Mouse (Mus musculus): ENCODE measurements at regions not wholly inside any gene's neighbourhood (a gene's known extent, or its start where the extent isn't known, plus 50 kb on each side); places are given as distances from the start of the nearest gene placed in this dataset.

DNA sequence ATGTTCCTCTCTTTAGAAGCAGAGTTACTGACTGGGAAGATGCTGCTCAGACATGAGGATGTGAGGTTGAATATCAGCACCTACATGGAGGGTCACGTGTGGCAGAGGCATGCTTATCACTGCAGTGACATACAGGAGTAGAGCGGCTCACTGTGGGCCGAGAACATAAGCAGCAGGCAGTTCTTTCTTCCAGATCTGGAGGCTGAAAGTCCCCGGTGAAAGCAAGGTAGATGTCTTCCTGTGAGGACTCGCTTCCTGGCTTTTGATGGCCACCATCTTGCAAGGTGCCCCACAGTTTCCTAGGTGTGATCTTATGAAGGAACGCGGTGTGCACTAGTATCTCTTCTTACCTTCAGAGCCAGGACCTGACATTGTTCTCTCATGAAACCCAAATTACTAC, 505.5 kb upstream of the Mki67 start:
- no peak for ATAC-seq (replicated peaks; ENCODE audit: low FRiP score, low TSS enrichment, low read depth)

DNA sequence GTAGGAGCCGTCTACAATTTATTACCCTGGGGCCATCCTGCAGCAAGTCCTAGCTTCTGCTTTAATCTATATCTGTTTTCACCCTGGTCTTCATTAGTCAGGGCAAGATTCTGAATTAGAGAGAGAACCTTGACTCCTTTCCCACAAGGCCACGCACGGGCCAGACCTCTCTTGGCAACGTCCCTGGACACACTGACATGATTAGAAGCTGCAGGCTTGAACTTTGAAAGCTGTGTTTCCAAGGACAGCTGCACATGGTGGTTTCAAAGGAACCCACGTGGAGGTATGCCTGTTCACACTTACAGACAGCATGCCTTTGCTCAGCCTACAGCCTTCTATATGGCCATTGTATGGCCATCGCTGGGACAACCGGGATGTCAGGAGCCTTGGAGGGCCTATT, 509.9 kb upstream of the Mki67 start:
- H3K4me3 ChIP-seq (ENCODE audit: low read depth, low read length): no peak overlapping the region
- no peaks in the 10 kb centered on the region for H3K9me3 ChIP-seq (ENCODE audit: control insufficient read depth, low read length)
- no peaks in the 10 kb centered on the region for H3K27me3 ChIP-seq (replicated peaks; ENCODE audit: control insufficient read depth, insufficient read depth, low read length)
- no peak overlapping the region for H3K9ac ChIP-seq (ENCODE audit: low read length)
- DNase-seq (ENCODE audit: low spot score) (no peak), ATAC-seq (replicated peaks; ENCODE audit: low FRiP score, low TSS enrichment, low read depth) (no peak)
- H3K4me1 ChIP-seq (replicated peaks; ENCODE audit: control insufficient read depth, insufficient read depth, low read length): no peaks in the 10 kb centered on the region
- 78% methylated on average over 7 of the region's 7 CpGs for WGBS
- no peak overlapping the region for H3K27ac ChIP-seq (ENCODE audit: low read depth)
- no peak overlapping the region for H3K4me2 ChIP-seq (ENCODE audit: low read length)
- H3K36me3 ChIP-seq (ENCODE audit: control insufficient read depth, insufficient read depth, low read length): no peaks in the 10 kb centered on the region

More for the DNA sequence above, 505.5 kb upstream of the Mki67 start:
- DNase-seq (ENCODE audit: low spot score): no peak
- 92% methylated on average over 7 of the region's 7 CpGs for WGBS
- Histone ChIP-seq H3K27me3 (replicated peaks; ENCODE audit: control insufficient read depth, insufficient read depth, low read length) (no peaks in the 10 kb centered on the region), H3K9ac (ENCODE audit: low read length) (no peak overlapping the region), H3K9me3 (ENCODE audit: control insufficient read depth, low read length) (no peaks in the 10 kb centered on the region), H3K27ac (ENCODE audit: low read depth) (no peak overlapping the region), H3K4me3 (ENCODE audit: low read depth, low read length) (no peak overlapping the region), H3K4me1 (replicated peaks; ENCODE audit: control insufficient read depth, insufficient read depth, low read length) (peaks cover 8% of the 10 kb centered on the region), H3K4me2 (ENCODE audit: low read length) (no peak overlapping the region), H3K36me3 (ENCODE audit: control insufficient read depth, insufficient read depth, low read length) (no peaks in the 10 kb centered on the region)

DNA sequence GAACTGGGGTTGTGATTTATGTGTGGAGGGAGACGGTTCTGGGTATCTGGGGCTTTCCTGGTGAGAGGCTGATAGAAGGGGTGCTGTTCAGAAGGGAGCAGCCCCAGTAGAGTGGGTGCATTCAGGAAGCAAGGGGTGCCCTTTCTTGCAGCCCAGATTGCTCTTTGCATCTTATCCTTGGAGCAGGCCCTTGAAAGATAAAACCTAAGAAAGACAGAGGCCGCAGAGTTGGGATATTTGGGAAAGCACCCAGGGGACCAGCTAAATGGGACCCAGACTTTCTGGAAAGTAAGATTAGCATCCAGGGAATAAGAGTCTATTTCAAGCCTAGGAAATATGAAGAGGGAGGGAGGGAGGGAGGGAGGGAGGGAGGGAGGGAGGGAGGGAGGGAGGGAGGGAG, 512.2 kb upstream of the Mki67 start:
- DNase-seq (ENCODE audit: low spot score): no peak
- Histone ChIP-seq H3K27ac (ENCODE audit: low read depth) (no peak overlapping the region), H3K4me1 (replicated peaks; ENCODE audit: control insufficient read depth, insufficient read depth, low read length) (no peaks in the 10 kb centered on the region), H3K9ac (ENCODE audit: low read length) (no peak overlapping the region), H3K27me3 (replicated peaks; ENCODE audit: control insufficient read depth, insufficient read depth, low read length) (no peaks in the 10 kb centered on the region), H3K4me2 (ENCODE audit: low read length) (no peak overlapping the region), H3K4me3 (ENCODE audit: low read depth, low read length) (no peak overlapping the region), H3K9me3 (ENCODE audit: control insufficient read depth, low read length) (no peaks in the 10 kb centered on the region), H3K36me3 (ENCODE audit: control insufficient read depth, insufficient read depth, low read length) (no peaks in the 10 kb centered on the region)
- ATAC-seq (replicated peaks; ENCODE audit: low FRiP score, low TSS enrichment, low read depth): no peak
- WGBS: 79% methylated on average over 2 of the region's 2 CpGs

DNA sequence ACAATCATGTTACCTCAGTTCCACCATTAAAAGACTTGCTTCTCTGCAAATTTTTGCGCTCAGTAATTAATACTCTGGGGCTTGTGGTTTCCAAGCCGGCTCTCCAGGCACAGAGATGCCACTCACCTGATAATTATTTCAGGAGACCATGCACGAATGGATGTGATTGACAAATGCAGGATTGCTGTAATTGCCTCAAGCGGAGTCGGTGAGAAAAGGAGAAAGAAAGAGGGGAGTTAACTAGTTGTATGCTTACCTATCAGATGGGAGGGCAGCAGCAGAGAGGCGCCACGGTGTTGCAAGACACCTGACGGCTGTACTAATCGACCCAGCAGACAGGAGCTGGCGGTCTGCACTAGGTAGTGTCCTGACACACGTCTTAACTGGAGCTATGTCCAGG, 513.4 kb upstream of the Mki67 start:
- no peaks in the 10 kb centered on the region for H3K36me3 ChIP-seq (ENCODE audit: control insufficient read depth, insufficient read depth, low read length)
- no peak for ATAC-seq (replicated peaks; ENCODE audit: low FRiP score, low TSS enrichment, low read depth)
- H3K4me1 ChIP-seq (replicated peaks; ENCODE audit: control insufficient read depth, insufficient read depth, low read length): no peaks in the 10 kb centered on the region
- H3K27ac ChIP-seq (ENCODE audit: low read depth): no peak overlapping the region
- WGBS: 74% methylated on average over 11 of the region's 11 CpGs
- no peaks in the 10 kb centered on the region for H3K27me3 ChIP-seq (replicated peaks; ENCODE audit: control insufficient read depth, insufficient read depth, low read length)
- H3K9me3 ChIP-seq (ENCODE audit: control insufficient read depth, low read length): no peaks in the 10 kb centered on the region
- no peak for DNase-seq (ENCODE audit: low spot score)
- no peak overlapping the region for H3K4me3 ChIP-seq (ENCODE audit: low read depth, low read length)
- no peak overlapping the region for H3K9ac ChIP-seq (ENCODE audit: low read length)
- no peak overlapping the region for H3K4me2 ChIP-seq (ENCODE audit: low read length)

DNA sequence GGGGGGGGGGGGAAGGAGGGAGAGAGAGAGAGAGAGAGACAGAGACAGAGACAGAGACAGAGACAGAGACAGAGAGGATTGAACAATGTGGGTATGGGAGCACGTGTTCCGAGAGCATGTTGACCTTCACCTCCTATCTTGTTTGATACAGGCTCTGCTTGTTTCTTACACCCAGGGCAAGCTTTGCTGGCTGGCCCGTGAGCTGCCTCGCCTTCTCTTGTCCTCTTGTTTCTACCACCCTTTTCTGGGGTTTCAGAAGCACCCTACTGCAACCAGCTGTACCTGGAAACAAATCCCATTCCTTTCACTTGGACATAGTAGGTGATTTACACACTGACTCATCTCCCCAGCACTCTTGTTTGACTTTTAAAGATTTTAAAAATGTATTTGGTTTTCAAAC, 516.0 kb upstream of the Mki67 start:
- Histone ChIP-seq H3K4me1 (replicated peaks; ENCODE audit: control insufficient read depth, insufficient read depth, low read length) (no peaks in the 10 kb centered on the region), H3K4me3 (ENCODE audit: low read depth, low read length) (no peak overlapping the region), H3K27ac (ENCODE audit: low read depth) (no peak overlapping the region), H3K27me3 (replicated peaks; ENCODE audit: control insufficient read depth, insufficient read depth, low read length) (no peaks in the 10 kb centered on the region), H3K4me2 (ENCODE audit: low read length) (no peak overlapping the region), H3K9ac (ENCODE audit: low read length) (no peak overlapping the region), H3K36me3 (ENCODE audit: control insufficient read depth, insufficient read depth, low read length) (no peaks in the 10 kb centered on the region), H3K9me3 (ENCODE audit: control insufficient read depth, low read length) (no peaks in the 10 kb centered on the region)
- DNase-seq (ENCODE audit: low spot score) (no peak), ATAC-seq (replicated peaks; ENCODE audit: low FRiP score, low TSS enrichment, low read depth) (no peak)
- WGBS: 69% methylated on average over 4 of the region's 4 CpGs

DNA sequence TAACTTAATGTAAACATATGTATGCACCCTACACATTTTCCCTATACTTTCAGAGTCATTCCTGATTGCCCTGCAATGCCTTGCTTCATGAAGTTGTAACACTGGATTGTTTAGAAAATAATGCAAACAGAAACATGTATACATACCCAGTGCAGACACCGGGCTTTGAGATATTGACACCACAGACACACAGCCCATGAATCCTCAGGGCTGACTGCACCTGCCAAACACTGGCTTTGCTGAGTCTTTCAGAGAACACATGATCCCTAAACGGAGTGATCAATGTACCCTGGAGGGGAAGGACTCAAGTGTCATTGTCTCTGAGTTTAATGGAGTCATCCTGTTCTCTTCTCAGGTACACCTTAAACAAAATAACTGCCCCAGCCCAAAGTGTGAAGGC, 519.4 kb upstream of the Mki67 start:
- Histone ChIP-seq H3K27ac (ENCODE audit: low read depth) (no peak overlapping the region), H3K4me3 (ENCODE audit: low read depth, low read length) (no peak overlapping the region), H3K27me3 (replicated peaks; ENCODE audit: control insufficient read depth, insufficient read depth, low read length) (no peaks in the 10 kb centered on the region), H3K4me1 (replicated peaks; ENCODE audit: control insufficient read depth, insufficient read depth, low read length) (no peaks in the 10 kb centered on the region), H3K9ac (ENCODE audit: low read length) (no peak overlapping the region), H3K4me2 (ENCODE audit: low read length) (no peak overlapping the region), H3K36me3 (ENCODE audit: control insufficient read depth, insufficient read depth, low read length) (no peaks in the 10 kb centered on the region), H3K9me3 (ENCODE audit: control insufficient read depth, low read length) (no peaks in the 10 kb centered on the region)
- DNase-seq (ENCODE audit: low spot score) (no peak), ATAC-seq (replicated peaks; ENCODE audit: low FRiP score, low TSS enrichment, low read depth) (no peak)
- WGBS: 53% methylated on average over 2 of the region's 2 CpGs

DNA sequence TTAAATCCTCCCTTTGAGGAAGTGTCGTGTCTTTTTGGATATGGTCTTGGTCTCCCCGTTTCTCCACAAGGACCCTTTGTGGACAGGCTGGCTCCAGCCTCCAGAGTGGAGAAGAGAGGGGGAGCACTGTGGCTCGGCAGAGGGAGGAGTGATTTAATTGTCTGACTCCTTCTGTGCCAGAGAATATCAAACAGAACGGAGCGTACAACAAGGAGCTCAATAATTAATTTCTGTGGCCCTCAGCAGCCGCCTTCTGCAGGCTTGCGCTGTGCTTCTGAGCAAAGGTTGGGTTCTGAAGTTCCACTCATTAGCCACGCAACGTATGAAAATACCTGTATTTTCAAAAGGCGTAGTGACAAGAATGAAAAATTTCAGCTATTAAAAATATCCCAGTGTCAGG, 520.2 kb upstream of the Mki67 start:
- ATAC-seq (replicated peaks; ENCODE audit: low FRiP score, low TSS enrichment, low read depth): no peak
- Histone ChIP-seq H3K9me3 (ENCODE audit: control insufficient read depth, low read length) (no peaks in the 10 kb centered on the region), H3K4me2 (ENCODE audit: low read length) (no peak overlapping the region), H3K36me3 (ENCODE audit: control insufficient read depth, insufficient read depth, low read length) (no peaks in the 10 kb centered on the region), H3K4me1 (replicated peaks; ENCODE audit: control insufficient read depth, insufficient read depth, low read length) (no peaks in the 10 kb centered on the region), H3K27ac (ENCODE audit: low read depth) (no peak overlapping the region), H3K4me3 (ENCODE audit: low read depth, low read length) (no peak overlapping the region), H3K27me3 (replicated peaks; ENCODE audit: control insufficient read depth, insufficient read depth, low read length) (no peaks in the 10 kb centered on the region), H3K9ac (ENCODE audit: low read length) (no peak overlapping the region)
- WGBS: 65% methylated on average over 10 of the region's 10 CpGs
- no peak for DNase-seq (ENCODE audit: low spot score)

DNA sequence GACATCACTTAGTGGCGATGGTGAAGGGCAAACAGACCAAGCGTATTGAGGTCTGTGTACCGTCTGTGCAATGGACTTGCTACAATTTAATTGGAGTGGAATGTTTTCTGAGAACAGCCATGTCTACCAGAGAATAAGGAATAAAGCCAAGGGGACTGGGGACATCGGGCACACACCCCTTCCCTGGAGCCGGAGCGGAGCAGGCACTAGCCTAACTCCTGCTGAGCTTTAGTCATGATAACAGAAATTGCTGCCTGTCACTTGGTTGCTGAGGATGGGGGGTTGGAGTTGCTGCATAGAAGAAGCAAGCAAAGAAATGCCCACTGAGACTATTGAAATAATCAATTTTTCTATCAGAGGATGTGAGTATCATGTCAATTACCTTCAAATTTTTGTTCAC, 549.5 kb upstream of the Mki67 start:
- WGBS: 58% methylated on average over 6 of the region's 6 CpGs
- no peak overlapping the region for H3K4me3 ChIP-seq (ENCODE audit: low read depth, low read length)
- no peaks in the 10 kb centered on the region for H3K9me3 ChIP-seq (ENCODE audit: control insufficient read depth, low read length)
- no peak for DNase-seq (ENCODE audit: low spot score)
- no peaks in the 10 kb centered on the region for H3K27me3 ChIP-seq (replicated peaks; ENCODE audit: control insufficient read depth, insufficient read depth, low read length)
- H3K4me1 ChIP-seq (replicated peaks; ENCODE audit: control insufficient read depth, insufficient read depth, low read length): no peaks in the 10 kb centered on the region
- H3K36me3 ChIP-seq (ENCODE audit: control insufficient read depth, insufficient read depth, low read length): no peaks in the 10 kb centered on the region
- no peak overlapping the region for H3K27ac ChIP-seq (ENCODE audit: low read depth)
- no peak for ATAC-seq (replicated peaks; ENCODE audit: low FRiP score, low TSS enrichment, low read depth)
- no peak overlapping the region for H3K9ac ChIP-seq (ENCODE audit: low read length)
- no peak overlapping the region for H3K4me2 ChIP-seq (ENCODE audit: low read length)

DNA sequence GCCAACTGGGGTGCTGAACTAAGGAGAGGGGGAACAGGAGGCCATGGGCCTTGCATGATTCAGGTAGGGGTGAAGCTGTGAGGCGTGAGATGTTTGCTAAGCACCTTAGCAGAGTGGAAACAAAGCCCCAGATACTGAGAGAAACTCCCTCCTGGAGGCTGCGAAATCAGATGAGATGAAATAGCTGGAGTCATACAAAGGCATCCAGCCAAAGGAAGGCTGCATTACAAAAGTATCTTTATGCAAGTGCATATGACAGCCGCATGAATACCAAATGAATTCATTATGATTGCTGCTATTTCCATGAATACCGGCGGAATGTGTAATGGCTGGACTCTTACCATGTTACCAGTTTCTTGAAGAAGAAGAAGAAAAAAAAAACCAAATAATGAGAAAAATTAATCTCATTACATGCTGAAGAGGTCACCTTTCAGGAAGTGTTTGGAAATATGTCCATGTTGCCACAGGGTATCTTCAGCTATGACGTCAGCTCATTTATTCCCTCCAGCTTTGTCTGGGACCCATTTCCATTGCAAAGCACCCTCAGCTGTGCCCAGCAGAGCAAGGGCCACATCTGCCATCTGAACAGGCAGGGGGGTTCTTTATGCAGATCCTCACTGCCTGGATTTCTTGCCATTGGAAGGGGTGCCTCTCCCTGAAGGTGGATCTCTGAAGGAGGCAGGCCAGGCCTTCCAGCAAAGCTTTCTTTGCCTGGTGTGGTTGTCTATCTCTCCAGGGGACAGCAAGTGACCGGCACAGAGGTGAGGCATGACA, 551.7 kb upstream of the Mki67 start:
- Histone ChIP-seq H3K36me3 (ENCODE audit: control insufficient read depth, insufficient read depth, low read length) (no peaks in the 10 kb centered on the region), H3K4me3 (ENCODE audit: low read depth, low read length) (no peak overlapping the region), H3K4me1 (replicated peaks; ENCODE audit: control insufficient read depth, insufficient read depth, low read length) (no peaks in the 10 kb centered on the region), H3K9ac (ENCODE audit: low read length) (no peak overlapping the region), H3K27ac (ENCODE audit: low read depth) (no peak overlapping the region), H3K9me3 (ENCODE audit: control insufficient read depth, low read length) (no peaks in the 10 kb centered on the region), H3K4me2 (ENCODE audit: low read length) (no peak overlapping the region), H3K27me3 (replicated peaks; ENCODE audit: control insufficient read depth, insufficient read depth, low read length) (no peaks in the 10 kb centered on the region)
- no peak for ATAC-seq (replicated peaks; ENCODE audit: low FRiP score, low TSS enrichment, low read depth)
- no peak for DNase-seq (ENCODE audit: low spot score)
- 85% methylated on average over 7 of the region's 7 CpGs for WGBS

Measured in intestine, embryonic 14.5 days (tissue).